In genomic region chr14:99778477-99778876, GRCm38 (mm10) we compare ENCODE assay signal across 17 mouse cellular contexts.
A peak's percentile ranks its signal among the peaks of the same experiment; 100 is the strongest.
DNase-seq lines count a peak whose midpoint lies in the region; ATAC-seq and TF ChIP-seq lines count a peak whose summit lies in the region.
"Had no signal": no experiment of that assay in that cellular context is flagged by ENCODE, and none has a peak within 500 bp of the region (broad histone marks: within the 10 kb centered on the region; RNA-seq: fewer than 3 reads in every experiment).

No protein-coding gene starts in this region.

- TF ChIP-seq CTCF in heart, adult 2 months (IDR thresholded peaks at IDR 0.05): no peak
- TF ChIP-seq CTCF in stomach, postnatal 0 days (IDR thresholded peaks at IDR 0.05; ENCODE audit: low read depth): no peak

- ATAC-seq in heart, embryonic 14.5 days (ENCODE audit: insufficient number of reproducible peaks, insufficient read depth, low FRiP score, low read depth): 0 out of 2 replicates have a peak, but pooled peaks have one; percentile 43
- peak; percentile 90 for ATAC-seq in intestine, embryonic 16.5 days
- ATAC-seq in stomach, postnatal 0 days (ENCODE audit: low FRiP score, low TSS enrichment): peak; percentile 90
- ATAC-seq: forebrain, embryonic 13.5 days; liver, embryonic 12.5 days had no signal

- no peaks in the 10 kb centered on the region for H3K27me3 ChIP-seq in heart, embryonic 14.5 days (ENCODE audit: control insufficient read depth, insufficient read depth, low read length)
- H3K27me3 ChIP-seq in heart, adult 2 months (ENCODE audit: control insufficient read depth, insufficient read depth, low read length): no peaks in the 10 kb centered on the region
- H3K27me3 ChIP-seq in intestine, embryonic 16.5 days (replicated peaks; ENCODE audit: control insufficient read depth, insufficient read depth, low read length): no peaks in the 10 kb centered on the region
- no peaks in the 10 kb centered on the region for H3K27me3 ChIP-seq in stomach, postnatal 0 days (ENCODE audit: control insufficient read depth, insufficient read depth, low read length)
- H3K27me3 ChIP-seq: forebrain, embryonic 13.5 days; hindbrain, embryonic 15.5 days; liver, embryonic 12.5 days; midbrain, embryonic 12.5 days had no signal

- H3K4me3 ChIP-seq in heart, embryonic 14.5 days (ENCODE audit: control insufficient read depth in 1 of 2, insufficient read depth in 1 of 2, low read depth in 1 of 2, low read length in 2 of 2): no peak overlapping the region
- no peak overlapping the region for H3K4me3 ChIP-seq in heart, adult 2 months
- no peak overlapping the region for H3K4me3 ChIP-seq in intestine, embryonic 16.5 days (ENCODE audit: low read length)
- no peak overlapping the region for H3K4me3 ChIP-seq in stomach, postnatal 0 days (ENCODE audit: low read depth, low read length)
- H3K4me3 ChIP-seq: forebrain, embryonic 13.5 days; hindbrain, embryonic 15.5 days; limb, embryonic 10.5 days; liver, embryonic 12.5 days; midbrain, embryonic 12.5 days had no signal

- intact Hi-C loops in heart, adult 2 months (cut with DNase I): no loop called here

- no peaks in the 10 kb centered on the region for H3K36me3 ChIP-seq in heart, embryonic 14.5 days (ENCODE audit: control insufficient read depth, insufficient read depth, low read length)
- no peaks in the 10 kb centered on the region for H3K36me3 ChIP-seq in heart, adult 2 months (ENCODE audit: control insufficient read depth, insufficient read depth, low read length)
- H3K36me3 ChIP-seq in intestine, embryonic 16.5 days (ENCODE audit: control insufficient read depth, insufficient read depth, low read length): no peaks in the 10 kb centered on the region
- H3K36me3 ChIP-seq in stomach, postnatal 0 days (ENCODE audit: control insufficient read depth, insufficient read depth, low read length): no peaks in the 10 kb centered on the region
- H3K36me3 ChIP-seq: G1E; hindbrain, embryonic 15.5 days; limb, embryonic 10.5 days; liver, embryonic 12.5 days; midbrain, embryonic 12.5 days had no signal

- H3K27ac ChIP-seq in heart, embryonic 14.5 days (replicated peaks in 1 of 2; ENCODE audit: control insufficient read depth in 1 of 2, insufficient read depth in 1 of 2, low read depth in 2 of 2, low read length in 2 of 2): no peak overlapping the region
- H3K27ac ChIP-seq in heart, adult 2 months: no peak overlapping the region
- H3K27ac ChIP-seq in intestine, embryonic 16.5 days (ENCODE audit: low read length): peak overlapping the region; percentile 78
- H3K27ac ChIP-seq in stomach, postnatal 0 days (replicated peaks): no peak overlapping the region
- H3K27ac ChIP-seq: forebrain, embryonic 13.5 days; hindbrain, embryonic 15.5 days; limb, embryonic 10.5 days; liver, embryonic 12.5 days; midbrain, embryonic 12.5 days had no signal

- no peaks in the 10 kb centered on the region for H3K9me3 ChIP-seq in heart, embryonic 14.5 days (ENCODE audit: control insufficient read depth, low read length)
- no peaks in the 10 kb centered on the region for H3K9me3 ChIP-seq in intestine, embryonic 16.5 days (ENCODE audit: control insufficient read depth, low read length)
- H3K9me3 ChIP-seq in stomach, postnatal 0 days (ENCODE audit: control insufficient read depth, low read length): no peaks in the 10 kb centered on the region
- H3K9me3 ChIP-seq: forebrain, embryonic 13.5 days; hindbrain, embryonic 15.5 days; limb, embryonic 10.5 days; liver, embryonic 12.5 days; midbrain, embryonic 12.5 days had no signal

- TF ChIP-seq EP300 in heart, adult 2 months (IDR thresholded peaks at IDR 0.05; ENCODE audit: insufficient read depth, low read depth, low read length): no peak
- TF ChIP-seq EP300 in stomach, postnatal 0 days (optimal IDR thresholded peaks at IDR 0.05): no peak

- 0 out of 4 replicates have a peak, but pooled peaks cover 0 to 7% of the 10 kb centered on the region in 2 experiments for H3K4me1 ChIP-seq in heart, embryonic 14.5 days (ENCODE audit: control insufficient read depth in 2 of 2, insufficient read depth in 2 of 2, low read length in 2 of 2)
- no peaks in the 10 kb centered on the region for H3K4me1 ChIP-seq in heart, adult 2 months (ENCODE audit: control insufficient read depth, insufficient read depth, low read length)
- no peaks in the 10 kb centered on the region for H3K4me1 ChIP-seq in intestine, embryonic 16.5 days (ENCODE audit: control insufficient read depth, insufficient read depth, low read length)
- no peaks in the 10 kb centered on the region for H3K4me1 ChIP-seq in stomach, postnatal 0 days (replicated peaks; ENCODE audit: control insufficient read depth, insufficient read depth)
- H3K4me1 ChIP-seq: forebrain, embryonic 13.5 days; hindbrain, embryonic 15.5 days; limb, embryonic 10.5 days; liver, embryonic 12.5 days; midbrain, embryonic 12.5 days had no signal

- no peak for DNase-seq in heart, adult 2 months
- DNase-seq in lung, postnatal 36 days: peak; percentile 47
- DNase-seq in lung, postnatal 14 days: no peak
- DNase-seq in stomach, postnatal 0 days (ENCODE audit: low spot score): peak; percentile 29
- no peak for DNase-seq in spleen, adult 12 weeks (ENCODE audit: low spot score)
- DNase-seq: adrenal gland, adult 8-10 months; cerebellum, adult 8-10 months; right cerebral cortex, adult 18-20 months; thymus, postnatal 36 days had no signal

- no peak overlapping the region for H3K4me2 ChIP-seq in heart, embryonic 14.5 days (ENCODE audit: low read length)
- no peak overlapping the region for H3K4me2 ChIP-seq in intestine, embryonic 16.5 days (ENCODE audit: low read depth, low read length)
- no peak overlapping the region for H3K4me2 ChIP-seq in stomach, postnatal 0 days (replicated peaks; ENCODE audit: low read depth)
- H3K4me2 ChIP-seq: forebrain, embryonic 13.5 days; hindbrain, embryonic 15.5 days; liver, embryonic 12.5 days; midbrain, embryonic 12.5 days had no signal

- H3K79me2 ChIP-seq in heart, adult 2 months (replicated peaks; ENCODE audit: control insufficient read depth, insufficient read depth, low read length): no peaks in the 10 kb centered on the region

- TF ChIP-seq POLR2A in heart, adult 2 months (IDR thresholded peaks at IDR 0.05; ENCODE audit: insufficient read depth, low read depth, low read length): no peak

- H3K9ac ChIP-seq in heart, embryonic 14.5 days (ENCODE audit: low read length): no peak overlapping the region
- H3K9ac ChIP-seq in heart, adult 2 months (ENCODE audit: low read depth, low read length): no peak overlapping the region
- no peak overlapping the region for H3K9ac ChIP-seq in intestine, embryonic 16.5 days (ENCODE audit: low read depth, low read length)
- no peak overlapping the region for H3K9ac ChIP-seq in stomach, postnatal 0 days (ENCODE audit: low read length)
- H3K9ac ChIP-seq: forebrain, embryonic 13.5 days; hindbrain, embryonic 15.5 days; liver, embryonic 12.5 days; midbrain, embryonic 12.5 days had no signal

- WGBS in heart, embryonic 14.5 days: 20% methylated on average over 8 of the region's 8 CpGs
- 18% methylated on average over 8 of the region's 8 CpGs for WGBS in heart, adult 2 months
- 34% methylated on average over 8 of the region's 8 CpGs for WGBS in intestine, embryonic 16.5 days
- 36% methylated on average over 8 of the region's 8 CpGs for WGBS in stomach, postnatal 0 days

Comparison
In these comparisons a context has a peak if more than half of its experiments do, and no peak if none do; other contexts are left out.
1. DNase-seq: peak in lung, postnatal 36 days (single experiment) and stomach, postnatal 0 days (single experiment); none in heart, adult 2 months (0 of 2), lung, postnatal 14 days (single experiment) and spleen, adult 12 weeks (single experiment).
2. Peak in every context shown above with its lines, with median percentiles within 50 percentile points of each other: ATAC-seq.